Mouse (Mus musculus): Measurements from ENCODE around the gene Mfsd13b. TPM values are rescaled to one million over a fixed set of nuclear protein-coding genes. Genes with fewer than 3 reads are reported as not detected.
"Not testable (repeated sequence)": the region's sequence is repeated elsewhere in the genome, so short reads cannot be mapped to it uniquely, and the experiment has no call there.

Mfsd13b gene
- polyA plus RNA-seq (2011; ENCODE audit: insufficient read length, low read depth, missing spikeins), result not detected in 2 replicates

- Histone ChIP-seq H3K27ac (ENCODE audit: insufficient read depth, low read length) (peak within 1 kb of the TSS; percentile 76), H3K4me3 (ENCODE audit: insufficient read depth, low read length) (peak within 1 kb of the TSS; percentile 91), H3K4me1 (ENCODE audit: control insufficient read depth, insufficient read depth, low read length) (peaks cover 4% of the 10 kb centered on the region; the same call in 1 of the 2 replicates)
- TF ChIP-seq POLR2A (IDR thresholded peaks at IDR 0.05; ENCODE audit: low read depth, low read length), result peak; percentile 95
- no peak for TF ChIP-seq CTCF (IDR thresholded peaks at IDR 0.05; ENCODE audit: borderline replicate concordance, insufficient read depth, low read length)
These were observed at the start of gene Mfsd13b, which contains the start of gene Cdr2 for GRCm38 (mm10) chr7:120982200-120982841. Gene Mfsd13b (plus strand): TSS chr7:120982509. Gene Cdr2 (minus strand): TSS chr7:120982312.

- H3K27ac ChIP-seq (ENCODE audit: insufficient read depth, low read length), result no peak overlapping the region
- no peak for TF ChIP-seq CTCF (IDR thresholded peaks at IDR 0.05; ENCODE audit: borderline replicate concordance, insufficient read depth, low read length)
- no peak for TF ChIP-seq POLR2A (IDR thresholded peaks at IDR 0.05; ENCODE audit: low read depth, low read length)
- no peaks in the 10 kb centered on the region for H3K4me1 ChIP-seq (ENCODE audit: control insufficient read depth, insufficient read depth, low read length)
- H3K4me3 ChIP-seq (ENCODE audit: insufficient read depth, low read length), result no peak overlapping the region
These were observed 49.2 kb upstream of the Mfsd13b start for GRCm38 (mm10) chr7:120933110-120933509.

GRCm38 (mm10) chr7:120933680-120934195, 48.6 kb upstream of the Mfsd13b start:
- no peak for TF ChIP-seq CTCF (IDR thresholded peaks at IDR 0.05; ENCODE audit: borderline replicate concordance, insufficient read depth, low read length)
- TF ChIP-seq POLR2A (IDR thresholded peaks at IDR 0.05; ENCODE audit: low read depth, low read length), result no peak
- Histone ChIP-seq H3K4me3 (ENCODE audit: insufficient read depth, low read length) (no peak overlapping the region), H3K4me1 (ENCODE audit: control insufficient read depth, insufficient read depth, low read length) (no peaks in the 10 kb centered on the region), H3K27ac (ENCODE audit: insufficient read depth, low read length) (no peak overlapping the region)

- Histone ChIP-seq H3K4me3 (ENCODE audit: insufficient read depth, low read length) (no peak overlapping the region), H3K4me1 (ENCODE audit: control insufficient read depth, insufficient read depth, low read length) (no peaks in the 10 kb centered on the region), H3K27ac (ENCODE audit: insufficient read depth, low read length) (no peak overlapping the region)
- TF ChIP-seq POLR2A (IDR thresholded peaks at IDR 0.05; ENCODE audit: low read depth, low read length) (no peak), CTCF (IDR thresholded peaks at IDR 0.05; ENCODE audit: borderline replicate concordance, insufficient read depth, low read length) (peak; percentile 54; the same call in 1 of the 2 replicates)
These were observed 47.6 kb upstream of the Mfsd13b start for GRCm38 (mm10) chr7:120934716-120935115.

- no peaks in the 10 kb centered on the region for H3K4me1 ChIP-seq (ENCODE audit: control insufficient read depth, insufficient read depth, low read length)
- H3K4me3 ChIP-seq (ENCODE audit: insufficient read depth, low read length), result no peak overlapping the region
- H3K27ac ChIP-seq (ENCODE audit: insufficient read depth, low read length), result no peak overlapping the region
- TF ChIP-seq CTCF (IDR thresholded peaks at IDR 0.05; ENCODE audit: borderline replicate concordance, insufficient read depth, low read length) (no peak), POLR2A (IDR thresholded peaks at IDR 0.05; ENCODE audit: low read depth, low read length) (no peak)
These were observed 45.8 kb upstream of the Mfsd13b start for GRCm38 (mm10) chr7:120936522-120936921.

GRCm38 (mm10) chr7:120938206-120938605, 44.1 kb upstream of the Mfsd13b start:
- Histone ChIP-seq H3K4me1 (ENCODE audit: control insufficient read depth, insufficient read depth, low read length) (no peaks in the 10 kb centered on the region), H3K4me3 (ENCODE audit: insufficient read depth, low read length) (no peak overlapping the region), H3K27ac (ENCODE audit: insufficient read depth, low read length) (no peak overlapping the region)
- no peak for TF ChIP-seq CTCF (IDR thresholded peaks at IDR 0.05; ENCODE audit: borderline replicate concordance, insufficient read depth, low read length)
- TF ChIP-seq POLR2A (IDR thresholded peaks at IDR 0.05; ENCODE audit: low read depth, low read length), result no peak

- Histone ChIP-seq H3K4me1 (ENCODE audit: control insufficient read depth, insufficient read depth, low read length) (no peaks in the 10 kb centered on the region), H3K4me3 (ENCODE audit: insufficient read depth, low read length) (no peak overlapping the region), H3K27ac (ENCODE audit: insufficient read depth, low read length) (no peak overlapping the region)
- TF ChIP-seq POLR2A (IDR thresholded peaks at IDR 0.05; ENCODE audit: low read depth, low read length), result no peak
- TF ChIP-seq CTCF (IDR thresholded peaks at IDR 0.05; ENCODE audit: borderline replicate concordance, insufficient read depth, low read length), result no peak
These were observed 42.0 kb upstream of the Mfsd13b start for GRCm38 (mm10) chr7:120940343-120940742.

GRCm38 (mm10) chr7:120941214-120941613, 41.1 kb upstream of the Mfsd13b start:
- Histone ChIP-seq H3K4me1 (ENCODE audit: control insufficient read depth, insufficient read depth, low read length) (no peaks in the 10 kb centered on the region), H3K4me3 (ENCODE audit: insufficient read depth, low read length) (no peak overlapping the region), H3K27ac (ENCODE audit: insufficient read depth, low read length) (no peak overlapping the region)
- no peak for TF ChIP-seq CTCF (IDR thresholded peaks at IDR 0.05; ENCODE audit: borderline replicate concordance, insufficient read depth, low read length)
- TF ChIP-seq POLR2A (IDR thresholded peaks at IDR 0.05; ENCODE audit: low read depth, low read length), result no peak

GRCm38 (mm10) chr7:120942506-120942905, 39.8 kb upstream of the Mfsd13b start:
- TF ChIP-seq POLR2A (IDR thresholded peaks at IDR 0.05; ENCODE audit: low read depth, low read length), result no peak
- no peak for TF ChIP-seq CTCF (IDR thresholded peaks at IDR 0.05; ENCODE audit: borderline replicate concordance, insufficient read depth, low read length)

GRCm38 (mm10) chr7:120943936-120944509, 38.3 kb upstream of the Mfsd13b start:
- TF ChIP-seq POLR2A (IDR thresholded peaks at IDR 0.05; ENCODE audit: low read depth, low read length) (no peak), CTCF (IDR thresholded peaks at IDR 0.05; ENCODE audit: borderline replicate concordance, insufficient read depth, low read length) (no peak)
- H3K4me1 ChIP-seq (ENCODE audit: control insufficient read depth, insufficient read depth, low read length), result no peaks in the 10 kb centered on the region
- no peak overlapping the region for H3K27ac ChIP-seq (ENCODE audit: insufficient read depth, low read length)
- no peak overlapping the region for H3K4me3 ChIP-seq (ENCODE audit: insufficient read depth, low read length)

More at GRCm38 (mm10) chr7:120942506-120942905, 39.8 kb upstream of the Mfsd13b start:
- H3K4me1 ChIP-seq (ENCODE audit: control insufficient read depth, insufficient read depth, low read length), result no peaks in the 10 kb centered on the region
- no peak overlapping the region for H3K27ac ChIP-seq (ENCODE audit: insufficient read depth, low read length)
- H3K4me3 ChIP-seq (ENCODE audit: insufficient read depth, low read length), result no peak overlapping the region

- H3K4me1 ChIP-seq (ENCODE audit: control insufficient read depth, insufficient read depth, low read length); H3K27ac ChIP-seq (ENCODE audit: insufficient read depth, low read length); H3K4me3 ChIP-seq (ENCODE audit: insufficient read depth, low read length): not testable (repeated sequence)
These were observed 28.7 kb upstream of the Mfsd13b start for GRCm38 (mm10) chr7:120953591-120953990.
